Mouse (Mus musculus) limb, embryonic 11.5 days (tissue): ENCODE results near the gene Fmo6. TPM values are rescaled to one million over a fixed set of nuclear protein-coding genes. Genes with fewer than 3 reads are reported as not detected.

Experiments
- ATAC-seq: fragments of 200-750 bp; cut with Nextera tagmentation; 2 replicates; pipeline ENCODE4 v1.8.0; 2017; ENCODE audit warnings: low read depth; ENCODE audit not compliant: insufficient number of reproducible peaks, low FRiP score, low TSS enrichment
- DNase-seq: peaks from one replicate; pipeline ENCODE4 v3.0.0-alpha.2; 2015; ENCODE audit warnings: low spot score
- H3K27ac ChIP-seq: fragments of 300-500 bp; sonication (generic); replicated peaks from 2 replicates; pipeline ENCODE4 v1.5.1; 2014; ENCODE audit warnings: low read depth, mild to moderate bottlenecking, low read length
- H3K27me3 ChIP-seq: fragments of 300-500 bp; sonication (generic); 2 replicates; pipeline ENCODE4 v1.6.1; 2014; ENCODE audit warnings: mild to moderate bottlenecking, low read length, mixed read lengths; ENCODE audit not compliant: control insufficient read depth, insufficient read depth
- H3K36me3 ChIP-seq: fragments of 300-500 bp; sonication (generic); 2 replicates; pipeline ENCODE4 v1.6.1; 2014; ENCODE audit warnings: mild to moderate bottlenecking, low read length, moderate library complexity, mixed read lengths; ENCODE audit not compliant: control insufficient read depth, insufficient read depth
- H3K4me1 ChIP-seq: fragments of 300-500 bp; sonication (generic); 2 replicates; pipeline ENCODE4 v1.6.1; 2014; ENCODE audit warnings: low read length, mixed read lengths; ENCODE audit not compliant: control insufficient read depth, insufficient read depth
- H3K4me2 ChIP-seq: fragments of 300-500 bp; sonication (generic); 2 replicates; pipeline ENCODE4 v1.6.1; 2014; ENCODE audit warnings: low read depth, mild to moderate bottlenecking, moderate library complexity; ENCODE audit not compliant: severe bottlenecking
- H3K4me3 ChIP-seq: fragments of 300-500 bp; sonication (generic); 2 replicates; pipeline ENCODE4 v1.5.1; 2014; ENCODE audit warnings: low read depth, low read length
- H3K9ac ChIP-seq: fragments of 300-500 bp; sonication (generic); 2 replicates; pipeline ENCODE4 v1.6.1; 2014; ENCODE audit warnings: mild to moderate bottlenecking, low read length
- H3K9me3 ChIP-seq: fragments of 300-500 bp; sonication (generic); 2 replicates; pipeline ENCODE4 v1.6.1; 2016; ENCODE audit warnings: low read length; ENCODE audit not compliant: control insufficient read depth
- WGBS: fragments of 180-500 bp; shearing (Covaris S2); extraction: QIAGEN DNeasy Blood & Tissue Kit; methylation state at CpG from one replicate; pipeline ENCODE4 v1.1.7; 2014; 5-methylcytosine and 5-hydroxymethylcytosine counted together
- polyA plus RNA-seq: library from polyadenylated mRNA; unstranded; fragments of >200 nt; fragmentation: Nextera tagmentation; extraction: Ambion mirVana; gene quantifications from 2 replicates; pipeline ENCODE4 v1.2.1, GENCODE M21; 2014

The Fmo6 gene
- polyA plus RNA-seq: 0.10 TPM in 1 of 2 replicates, not detected in the other

DNA sequence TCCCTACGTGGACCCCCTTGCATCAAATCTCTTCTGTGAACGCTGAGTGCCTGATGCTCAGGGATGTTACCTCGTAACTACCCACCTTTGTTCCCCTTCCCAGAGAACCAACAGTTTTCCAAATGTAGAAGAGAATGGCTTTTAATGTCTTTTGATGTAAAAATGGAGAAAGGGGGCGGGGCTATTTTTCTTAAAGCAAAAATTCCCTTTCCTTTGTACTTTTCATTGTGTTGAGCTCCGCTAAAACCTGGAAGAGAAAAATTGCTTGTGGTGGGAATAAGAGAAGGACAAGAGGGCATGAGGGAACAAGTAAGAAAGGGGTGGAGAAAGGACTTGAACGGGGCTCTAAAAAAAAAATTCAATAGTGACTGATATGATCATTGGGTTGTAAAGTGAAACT, at the start of gene Fmo6:
Fmo6 (minus strand) TSS at position 101 of the 400 bp plus-strand sequence.
- H3K36me3 ChIP-seq: no peaks in the 10 kb centered on the region
- 87% methylated on average over 6 of the region's 6 CpGs for WGBS
- no peaks in the 10 kb centered on the region for H3K27me3 ChIP-seq
- no peak within 1 kb of the TSS for H3K27ac ChIP-seq
- H3K4me3 ChIP-seq: no peak within 1 kb of the TSS
- no peak within 1 kb of the TSS for H3K9ac ChIP-seq
- ATAC-seq (no peak), DNase-seq (no peak)
- no peaks in the 10 kb centered on the region for H3K9me3 ChIP-seq
- no peaks in the 10 kb centered on the region; the same call in 1 of the 2 replicates for H3K4me1 ChIP-seq
- H3K4me2 ChIP-seq: no peak within 1 kb of the TSS

DNA sequence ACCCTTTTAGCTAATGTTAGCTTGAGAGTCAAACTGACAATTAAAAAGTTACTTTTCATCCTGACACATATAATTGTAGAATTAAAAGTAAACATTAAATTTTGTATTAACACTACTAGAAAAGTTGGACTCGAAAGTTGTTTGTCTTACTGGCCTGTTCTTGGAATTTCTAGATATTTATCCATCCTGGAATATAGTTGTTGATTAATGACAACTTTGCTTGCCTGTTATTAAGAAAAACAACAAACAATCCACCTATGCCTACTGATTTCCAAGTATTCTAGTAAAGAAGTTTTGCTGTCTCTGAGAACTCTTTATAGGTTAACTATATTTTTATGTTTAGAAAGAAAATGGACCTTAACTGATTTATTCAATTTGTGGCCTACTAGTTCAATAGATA, 49.5 kb upstream of the Fmo6 start:
- no peak overlapping the region for H3K4me3 ChIP-seq
- DNase-seq (no peak), ATAC-seq (no peak)
- H3K4me1 ChIP-seq: no peaks in the 10 kb centered on the region
- no peak overlapping the region for H3K9ac ChIP-seq
- H3K27ac ChIP-seq: no peak overlapping the region
- no peaks in the 10 kb centered on the region for H3K27me3 ChIP-seq
- 87% methylated on average over 1 of the region's 1 CpGs for WGBS
- H3K9me3 ChIP-seq: no peaks in the 10 kb centered on the region
- H3K36me3 ChIP-seq: no peaks in the 10 kb centered on the region
- H3K4me2 ChIP-seq: no peak overlapping the region

DNA sequence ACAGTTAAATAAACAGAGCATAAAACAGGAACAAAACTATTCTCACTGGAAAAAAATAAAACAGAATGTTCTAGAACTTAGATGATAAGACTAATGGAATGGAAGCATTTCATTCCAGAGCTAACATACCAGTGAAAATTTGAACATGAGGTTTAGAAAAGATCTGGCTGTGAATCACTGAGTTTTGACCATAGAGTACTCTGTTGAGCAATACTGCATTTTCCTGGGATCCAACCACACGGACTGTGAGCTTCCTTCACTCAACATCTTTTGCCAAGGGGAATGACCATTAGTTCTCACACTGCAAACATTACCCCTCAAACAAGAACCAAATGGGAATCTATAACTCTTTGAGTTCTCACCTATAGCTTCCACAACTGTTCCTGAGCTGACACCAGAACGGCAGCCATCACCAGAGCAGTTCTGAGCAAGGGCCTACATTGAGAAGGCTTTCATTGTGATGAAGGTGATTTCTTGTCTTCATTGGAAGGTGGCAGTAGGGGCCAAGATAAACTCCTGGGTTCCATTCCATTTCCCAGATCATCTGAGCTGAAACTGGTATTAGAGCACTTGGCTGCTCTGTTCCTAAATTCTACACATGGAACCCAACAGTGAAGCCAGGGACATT, 48.9 kb upstream of the Fmo6 start:
- ATAC-seq (no peak), DNase-seq (no peak)
- H3K4me1 ChIP-seq: no peaks in the 10 kb centered on the region
- H3K4me3 ChIP-seq: no peak overlapping the region
- no peak overlapping the region for H3K27ac ChIP-seq
- no peaks in the 10 kb centered on the region for H3K27me3 ChIP-seq
- no peak overlapping the region for H3K9ac ChIP-seq
- H3K4me2 ChIP-seq: no peak overlapping the region
- no peaks in the 10 kb centered on the region for H3K36me3 ChIP-seq
- H3K9me3 ChIP-seq: no peaks in the 10 kb centered on the region
- 89% methylated on average over 2 of the region's 2 CpGs for WGBS

DNA sequence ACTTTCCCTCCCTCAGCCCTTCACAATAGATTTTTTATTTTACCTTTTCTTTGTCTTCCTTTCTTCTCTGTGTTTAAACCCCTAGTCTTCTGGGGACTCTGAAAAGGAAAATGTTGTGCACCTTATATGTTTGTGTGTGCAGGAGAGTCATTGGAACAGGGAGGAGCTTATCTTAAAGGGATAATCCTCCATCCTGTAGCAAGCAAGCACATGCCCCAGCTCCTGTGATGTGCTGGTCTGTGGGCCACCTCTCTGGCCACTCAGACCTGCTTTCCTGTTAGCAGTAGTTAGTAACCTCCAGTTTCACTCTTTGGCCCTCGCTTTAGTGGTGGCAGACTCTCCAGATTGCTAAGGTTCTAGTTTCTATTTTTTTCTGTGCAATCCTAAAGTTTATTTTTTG, 47.1 kb upstream of the Fmo6 start, which contains the start of gene Fmo3:
Fmo3 (minus strand) TSS at position 101 of the 400 bp plus-strand sequence.
- 82% methylated on average over 1 of the region's 1 CpGs for WGBS
- H3K27me3 ChIP-seq: no peaks in the 10 kb centered on the region
- no peaks in the 10 kb centered on the region for H3K4me1 ChIP-seq
- no peak within 1 kb of the TSS for H3K27ac ChIP-seq
- H3K36me3 ChIP-seq: no peaks in the 10 kb centered on the region
- H3K4me3 ChIP-seq: no peak within 1 kb of the TSS
- no peak within 1 kb of the TSS for H3K9ac ChIP-seq
- H3K4me2 ChIP-seq: no peak within 1 kb of the TSS
- ATAC-seq (no peak), DNase-seq (no peak)
- no peaks in the 10 kb centered on the region for H3K9me3 ChIP-seq

DNA sequence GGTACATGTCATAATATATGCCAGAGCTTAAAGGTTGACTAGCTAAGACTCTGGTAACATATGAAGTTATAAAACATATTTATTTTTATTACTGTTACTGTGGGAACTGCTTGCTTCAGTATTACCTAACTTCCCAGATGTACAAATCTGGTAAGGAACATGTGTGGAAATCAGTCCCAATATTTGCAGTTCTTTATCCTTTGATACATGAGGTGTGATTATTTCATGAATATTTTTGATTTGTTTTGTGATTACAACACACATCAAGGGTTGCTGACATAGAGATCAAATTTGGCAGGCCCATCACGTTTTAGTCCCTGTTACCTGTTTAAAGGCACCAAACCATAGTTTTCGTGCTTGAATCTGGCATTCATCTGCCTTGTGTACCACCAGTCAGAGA, 26.2 kb upstream of the Fmo6 start:
- no peak for DNase-seq
- 72% methylated on average over 2 of the region's 2 CpGs for WGBS
- no peaks in the 10 kb centered on the region for H3K27me3 ChIP-seq
- H3K9me3 ChIP-seq: no peaks in the 10 kb centered on the region
- no peak overlapping the region for H3K4me2 ChIP-seq
- no peaks in the 10 kb centered on the region for H3K36me3 ChIP-seq
- ATAC-seq: no peak
- H3K4me3 ChIP-seq: no peak overlapping the region
- no peak overlapping the region for H3K27ac ChIP-seq
- no peak overlapping the region for H3K9ac ChIP-seq
- no peaks in the 10 kb centered on the region for H3K4me1 ChIP-seq

DNA sequence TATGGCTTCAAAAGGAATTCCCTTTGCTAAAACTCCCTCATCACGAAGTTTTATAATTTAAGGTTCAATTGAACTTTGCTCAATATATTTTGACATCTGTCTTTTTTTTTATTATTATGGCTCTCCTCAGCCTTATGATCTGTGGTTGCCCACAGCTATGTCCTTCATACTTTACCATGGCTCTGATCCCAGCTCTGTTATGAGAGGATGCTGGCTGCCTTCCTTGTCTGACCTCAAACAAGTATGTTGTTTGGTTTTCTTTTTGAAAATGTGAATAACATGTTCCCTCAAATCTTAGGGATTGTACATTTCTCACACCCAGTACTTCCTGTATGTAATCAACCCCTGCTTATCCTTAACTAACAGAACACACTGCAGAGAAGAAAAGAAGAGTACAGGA, 20.1 kb upstream of the Fmo6 start:
- Histone ChIP-seq H3K27me3 (no peaks in the 10 kb centered on the region), H3K4me1 (no peaks in the 10 kb centered on the region), H3K4me3 (no peak overlapping the region), H3K9ac (no peak overlapping the region), H3K4me2 (no peak overlapping the region), H3K36me3 (no peaks in the 10 kb centered on the region), H3K9me3 (no peaks in the 10 kb centered on the region), H3K27ac (no peak overlapping the region)
- no peak for ATAC-seq
- 94% methylated on average over 1 of the region's 1 CpGs for WGBS
- no peak for DNase-seq

DNA sequence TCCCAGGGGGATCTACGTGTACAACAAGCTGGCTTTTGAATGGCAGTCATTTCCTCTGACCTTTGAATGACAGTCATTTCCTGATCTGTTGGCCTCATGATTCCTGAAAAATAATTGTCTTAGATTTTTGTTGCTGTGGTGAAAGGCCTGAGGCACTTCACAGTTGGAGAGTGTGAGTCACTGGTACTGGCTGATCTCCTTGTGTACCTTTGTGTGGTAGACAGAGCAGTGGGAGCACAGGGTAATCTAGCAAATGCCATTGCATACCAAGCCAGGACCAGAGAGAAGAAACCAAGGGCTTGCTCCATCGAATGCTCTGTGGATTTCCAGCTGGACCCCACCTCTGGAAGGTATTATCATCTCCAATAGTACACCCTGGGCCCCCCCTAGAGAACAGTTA, 15.8 kb upstream of the Fmo6 start:
- ATAC-seq (no peak), DNase-seq (no peak)
- Histone ChIP-seq H3K4me2 (no peak overlapping the region), H3K4me1 (no peaks in the 10 kb centered on the region), H3K27me3 (no peaks in the 10 kb centered on the region), H3K36me3 (no peaks in the 10 kb centered on the region), H3K27ac (no peak overlapping the region), H3K4me3 (no peak overlapping the region), H3K9me3 (no peaks in the 10 kb centered on the region), H3K9ac (no peak overlapping the region)
- WGBS: 46% methylated on average over 2 of the region's 2 CpGs

DNA sequence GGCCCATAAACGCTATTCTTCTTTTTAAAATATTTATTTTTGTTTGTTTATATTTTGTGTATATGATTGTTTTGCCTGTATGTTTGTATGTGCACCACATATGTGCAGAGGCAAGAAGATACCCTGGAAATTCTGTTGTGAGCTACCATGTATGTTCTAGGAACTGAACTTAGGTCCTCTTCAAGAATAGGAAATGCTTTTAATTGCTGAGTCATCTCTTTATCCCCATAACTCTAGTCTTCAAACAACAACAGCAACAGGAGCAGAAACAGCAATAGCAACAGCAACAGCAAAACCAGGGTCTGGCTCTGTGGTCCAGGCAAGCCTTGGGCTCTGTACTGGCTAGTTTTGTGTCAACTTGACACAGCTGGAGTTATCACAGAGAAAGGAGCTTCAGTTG, 12.4 kb upstream of the Fmo6 start:
- no peaks in the 10 kb centered on the region for H3K27me3 ChIP-seq
- ATAC-seq: no peak
- H3K27ac ChIP-seq: no peak overlapping the region
- no peaks in the 10 kb centered on the region for H3K36me3 ChIP-seq
- DNase-seq: no peak
- H3K9ac ChIP-seq: no peak overlapping the region
- no peak overlapping the region for H3K4me3 ChIP-seq
- H3K4me2 ChIP-seq: no peak overlapping the region
- 98% methylated on average over 1 of the region's 1 CpGs for WGBS
- no peaks in the 10 kb centered on the region for H3K9me3 ChIP-seq
- no peaks in the 10 kb centered on the region; the same call in 1 of the 2 replicates for H3K4me1 ChIP-seq

DNA sequence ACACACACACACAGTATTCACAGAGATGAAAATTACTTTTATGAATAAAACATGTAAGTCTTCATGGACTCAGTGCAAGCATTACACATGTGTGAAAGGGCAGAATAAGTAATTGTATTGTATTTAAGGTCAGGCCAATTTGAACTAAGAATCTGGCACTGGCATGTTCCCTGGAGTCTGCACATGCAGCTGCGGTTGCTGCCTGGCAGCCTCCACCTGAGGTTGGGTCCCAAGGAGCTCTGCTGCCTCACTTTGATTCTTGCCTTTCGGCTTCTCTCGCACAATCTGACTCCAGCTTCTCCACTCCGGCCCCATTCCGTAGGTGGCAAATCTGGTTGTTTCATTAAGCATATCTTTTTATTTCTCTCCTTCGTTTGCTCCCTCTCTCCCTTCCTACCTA, 10.6 kb upstream of the Fmo6 start:
- peak; percentile 22 for DNase-seq
- no peaks in the 10 kb centered on the region for H3K36me3 ChIP-seq
- WGBS: 75% methylated on average over 6 of the region's 6 CpGs
- H3K9ac ChIP-seq: no peak overlapping the region
- H3K9me3 ChIP-seq: no peaks in the 10 kb centered on the region
- ATAC-seq: no peak
- H3K27ac ChIP-seq: no peak overlapping the region
- no peak overlapping the region for H3K4me3 ChIP-seq
- no peak overlapping the region for H3K4me2 ChIP-seq
- peaks cover 3% of the 10 kb centered on the region; the same call in 1 of the 2 replicates for H3K4me1 ChIP-seq
- no peaks in the 10 kb centered on the region for H3K27me3 ChIP-seq
